In the genomic region with DNA sequence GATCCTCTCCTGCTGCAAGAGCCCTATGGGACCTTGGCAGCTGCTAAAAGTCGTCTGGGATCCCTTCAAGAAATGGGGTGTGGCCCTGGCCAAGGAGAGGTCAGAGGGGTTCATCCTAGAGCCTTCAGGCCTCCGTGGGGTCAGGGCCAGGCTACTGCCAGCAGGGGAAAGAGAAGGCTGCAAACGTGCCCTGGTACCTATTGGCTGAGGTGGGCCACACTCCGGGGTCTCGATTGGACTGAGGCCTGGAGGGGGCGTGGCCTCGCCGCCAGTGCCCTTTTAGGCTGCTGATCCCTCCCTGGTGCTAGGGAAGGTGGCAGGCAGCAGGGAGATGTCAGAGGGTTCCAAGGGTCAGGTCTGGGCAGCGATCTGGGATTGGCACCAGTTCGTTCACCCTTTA, we compare ENCODE assay signal across 11 mouse cellular contexts. TPM values are rescaled to one million over a fixed set of nuclear protein-coding genes. Genes with fewer than 3 reads are reported as not detected.
DNase-seq lines count a peak whose midpoint lies in the region; ATAC-seq and TF ChIP-seq lines count a peak whose summit lies in the region.
"Not testable (repeated sequence)": the region's sequence is repeated elsewhere in the genome, so short reads cannot be mapped to it uniquely, and the experiment has no call there.
"Had no signal": no experiment of that assay in that cellular context is flagged by ENCODE, and none has a peak within 500 bp of the region (broad histone marks: within the 10 kb centered on the region; RNA-seq: fewer than 3 reads in every experiment).

No protein-coding gene starts in this region.

- not testable (repeated sequence) for H3K36me3 ChIP-seq in embryonic facial prominence, embryonic 10.5 days (replicated peaks); forebrain, embryonic 14.5 days (ENCODE audit: control insufficient read depth, insufficient read depth, low read length); heart, embryonic 15.5 days; hindbrain, postnatal 0 days (ENCODE audit: insufficient read depth, low read length); lung, embryonic 14.5 days (ENCODE audit: insufficient read depth); midbrain, embryonic 15.5 days (replicated peaks); neural tube, embryonic 15.5 days

- WGBS in embryonic facial prominence, embryonic 10.5 days = 7% methylated on average over 10 of the region's 10 CpGs
- WGBS in forebrain, embryonic 14.5 days = 9% methylated on average over 4 of the region's 10 CpGs
- 8% methylated on average over 7 of the region's 10 CpGs for WGBS in heart, embryonic 15.5 days
- WGBS in hindbrain, postnatal 0 days = 11% methylated on average over 6 of the region's 10 CpGs
- WGBS in lung, embryonic 14.5 days = 13% methylated on average over 6 of the region's 10 CpGs
- WGBS in midbrain, embryonic 15.5 days = 16% methylated on average over 9 of the region's 10 CpGs
- 3% methylated on average over 3 of the region's 10 CpGs for WGBS in neural tube, embryonic 15.5 days

- not testable (repeated sequence) for H3K27ac ChIP-seq in embryonic facial prominence, embryonic 10.5 days (replicated peaks); forebrain, embryonic 14.5 days (ENCODE audit: low read depth, low read length); heart, embryonic 15.5 days; hindbrain, postnatal 0 days; lung, embryonic 14.5 days (ENCODE audit: low read depth); midbrain, embryonic 15.5 days; neural tube, embryonic 15.5 days (replicated peaks)

- H3K4me1 ChIP-seq in embryonic facial prominence, embryonic 10.5 days; forebrain, embryonic 14.5 days (ENCODE audit: control insufficient read depth, insufficient read depth, low read length); heart, embryonic 15.5 days (replicated peaks); hindbrain, postnatal 0 days (ENCODE audit: insufficient read depth, low read length); lung, embryonic 14.5 days (ENCODE audit: insufficient read depth); midbrain, embryonic 15.5 days; neural tube, embryonic 15.5 days: not testable (repeated sequence)

- not testable (repeated sequence) for H3K9me3 ChIP-seq in embryonic facial prominence, embryonic 10.5 days; forebrain, embryonic 14.5 days (replicated peaks; ENCODE audit: control insufficient read depth, low read length); heart, embryonic 15.5 days (replicated peaks); hindbrain, postnatal 0 days (ENCODE audit: low read length); lung, embryonic 14.5 days (ENCODE audit: low read depth, low read length); midbrain, embryonic 15.5 days; neural tube, embryonic 15.5 days (replicated peaks)

- not testable (repeated sequence) for TF ChIP-seq CTCF in hindbrain, postnatal 0 days (IDR thresholded peaks at IDR 0.05; ENCODE audit: low read depth); lung, embryonic 14.5 days (IDR thresholded peaks at IDR 0.05; ENCODE audit: low read depth)

- ATAC-seq in forebrain, embryonic 14.5 days = peak; percentile 50; the same call in 1 of the 2 replicates
- not testable (repeated sequence) for ATAC-seq in heart, embryonic 15.5 days (replicated peaks; ENCODE audit: insufficient number of reproducible peaks, insufficient read depth, low FRiP score, low read depth)
- peak; percentile 22; the same call in 1 of the 2 replicates for ATAC-seq in hindbrain, postnatal 0 days
- ATAC-seq in lung, embryonic 14.5 days (ENCODE audit: insufficient read depth) = peak; percentile 31; the same call in 1 of the 2 replicates
- ATAC-seq in midbrain, embryonic 15.5 days (replicated peaks) = peak; percentile 71
- ATAC-seq in neural tube, embryonic 15.5 days (ENCODE audit: low FRiP score) = peak; percentile 74

- not testable (repeated sequence) for H3K27me3 ChIP-seq in embryonic facial prominence, embryonic 10.5 days (replicated peaks; ENCODE audit: low read depth, poor library complexity, severe bottlenecking); forebrain, embryonic 14.5 days (replicated peaks; ENCODE audit: control insufficient read depth, insufficient read depth, low read length); heart, embryonic 15.5 days; hindbrain, postnatal 0 days (ENCODE audit: insufficient read depth, low read length); lung, embryonic 14.5 days (ENCODE audit: insufficient read depth, low read length); midbrain, embryonic 15.5 days (replicated peaks); neural tube, embryonic 15.5 days (replicated peaks)

- peak; percentile 5 for DNase-seq in CD4-positive helper T cell, adult 2 months (ENCODE audit: low read depth, low spot score)
- DNase-seq in embryonic facial prominence, embryonic 10.5 days (ENCODE audit: low spot score) = peak; percentile 42
- DNase-seq in forebrain, embryonic 14.5 days (ENCODE audit: low spot score); hindbrain, postnatal 0 days (ENCODE audit: low spot score); lung, embryonic 14.5 days: not testable (repeated sequence)

- H3K9ac ChIP-seq in forebrain, embryonic 14.5 days (ENCODE audit: low read length); heart, embryonic 15.5 days; hindbrain, postnatal 0 days (replicated peaks; ENCODE audit: low read length); lung, embryonic 14.5 days; midbrain, embryonic 15.5 days; neural tube, embryonic 15.5 days (replicated peaks): not testable (repeated sequence)

- peak overlapping the region; percentile 16; the same call in 1 of the 2 replicates for H3K4me3 ChIP-seq in embryonic facial prominence, embryonic 10.5 days
- H3K4me3 ChIP-seq in forebrain, embryonic 14.5 days (ENCODE audit: low read depth, low read length); heart, embryonic 15.5 days; hindbrain, postnatal 0 days (ENCODE audit: low read length); lung, embryonic 14.5 days (ENCODE audit: low read depth, low read length); midbrain, embryonic 15.5 days; neural tube, embryonic 15.5 days (replicated peaks): not testable (repeated sequence)

- H3K4me2 ChIP-seq in forebrain, embryonic 14.5 days (ENCODE audit: low read length) = 0 out of 2 replicates have a peak overlapping the region, but pooled peaks have one; percentile 7
- peak overlapping the region; percentile 10; the same call in 1 of the 2 replicates for H3K4me2 ChIP-seq in heart, embryonic 15.5 days
- not testable (repeated sequence) for H3K4me2 ChIP-seq in hindbrain, postnatal 0 days (ENCODE audit: low read depth, low read length); lung, embryonic 14.5 days
- H3K4me2 ChIP-seq in midbrain, embryonic 15.5 days = 0 out of 2 replicates have a peak overlapping the region, but pooled peaks have one; percentile 16
- H3K4me2 ChIP-seq in neural tube, embryonic 15.5 days = peak overlapping the region; percentile 28

RNA-seq across cellular contexts. Expression of a gene that starts 20.9 kb away (rescaled TPM):
- 16.7 and 17.0 TPM in 2 replicates for polyA plus RNA-seq in embryonic facial prominence, embryonic 10.5 days (2016; fragmentation: Nextera tagmentation; extraction: Ambion mirVana)
- 3.6 and 5.8 TPM in 2 replicates for polyA plus RNA-seq in forebrain, embryonic 14.5 days (2014; fragmentation: Nextera tagmentation; extraction: Ambion mirVana)
- polyA plus RNA-seq in heart, embryonic 15.5 days (2015; fragmentation: Nextera tagmentation; extraction: Ambion mirVana) = 5.3 and 5.6 TPM in 2 replicates
- total RNA-seq in hindbrain, postnatal 0 days (2014; rRNA removed) = 0.10 TPM in 1 of 2 replicates, not detected in the other
- 0.71 and 1.2 TPM in 2 replicates for polyA plus RNA-seq in hindbrain, postnatal 0 days (2015; fragmentation: Nextera tagmentation; extraction: Ambion mirVana)
- polyA plus RNA-seq in lung, embryonic 14.5 days (2014; fragmentation: Nextera tagmentation; extraction: Ambion mirVana) = 13.7 and 14.6 TPM in 2 replicates
- polyA plus RNA-seq in midbrain, embryonic 15.5 days (2015; fragmentation: Nextera tagmentation; extraction: Ambion mirVana) = 1.4 and 2.4 TPM in 2 replicates
- polyA plus RNA-seq in neural tube, embryonic 15.5 days (2015; fragmentation: Nextera tagmentation; extraction: Ambion mirVana) = 2.0 TPM in 2 replicates
- total RNA-seq: adrenal gland, adult 8-10 months; layer of hippocampus, postnatal 10 days had no signal
- polyA plus RNA-seq: kidney, adult 2 months had no signal
